Mouse (Mus musculus) liver, adult 2 months (tissue): Measurements from ENCODE around the gene Plcl1. TPM values are rescaled to one million over a fixed set of nuclear protein-coding genes. Genes with fewer than 3 reads are reported as not detected.

Source experiments
- DNase-seq: peaks from one replicate; pipeline ENCODE4 v3.0.0-alpha.2; 2011; ENCODE audit warnings: low read depth, low spot score; ENCODE audit errors: extremely low read depth
- H3K27ac ChIP-seq: fragments of 200-500 bp; replicated peaks from 2 replicates; pipeline ENCODE4 v1.5.1; 2012; ENCODE audit warnings: low read depth, mild to moderate bottlenecking, control low read depth, inconsistent platforms, low read length; ENCODE audit not compliant: insufficient read depth
- H3K27me3 ChIP-seq: fragments of 200-500 bp; 2 replicates; pipeline ENCODE4 v1.6.1; 2012; ENCODE audit warnings: mild to moderate bottlenecking, moderate library complexity, low read length, inconsistent platforms; ENCODE audit not compliant: control insufficient read depth, insufficient read depth
- H3K36me3 ChIP-seq: fragments of 200-500 bp; 2 replicates; pipeline ENCODE4 v1.6.1; 2012; ENCODE audit warnings: low read length, inconsistent platforms; ENCODE audit not compliant: control insufficient read depth, insufficient read depth
- H3K4me1 ChIP-seq: fragments of 200-500 bp; 2 replicates; pipeline ENCODE4 v1.6.1; 2011; ENCODE audit warnings: low read length; ENCODE audit not compliant: control insufficient read depth, insufficient read depth
- H3K4me3 ChIP-seq: fragments of 200-500 bp; 2 replicates; pipeline ENCODE4 v1.5.1; 2011; ENCODE audit warnings: low read depth, mild to moderate bottlenecking, control low read depth, low read length, moderate library complexity; ENCODE audit not compliant: insufficient read depth
- H3K79me2 ChIP-seq: fragments of 200-500 bp; 2 replicates; pipeline ENCODE4 v1.6.1; 2012; ENCODE audit warnings: inconsistent platforms, mild to moderate bottlenecking, low read length, moderate library complexity; ENCODE audit not compliant: control insufficient read depth, insufficient read depth
- H3K9ac ChIP-seq: fragments of 200-500 bp; 2 replicates; pipeline ENCODE4 v1.6.1; 2012; ENCODE audit warnings: low read depth, mild to moderate bottlenecking, control low read depth, inconsistent platforms, low read length
- CTCF ChIP-seq: fragments of 200-500 bp; IDR thresholded peaks from 2 replicates; pipeline ENCODE4 v1.5.1; 2011; ENCODE audit warnings: low read depth, low read length, control low read depth
- POLR2A ChIP-seq: fragments of 200-500 bp; IDR thresholded peaks from 2 replicates; pipeline ENCODE4 v1.6.1; 2011; ENCODE audit warnings: low read length, control low read depth; ENCODE audit not compliant: insufficient read depth; ENCODE audit errors: extremely low read depth
- WGBS: fragments of 180-500 bp; shearing (Covaris S2); methylation state at CpG from one replicate; pipeline ENCODE4 v1.1.7; 2018; 5-methylcytosine and 5-hydroxymethylcytosine counted together
- polyA plus RNA-seq: library from polyadenylated mRNA; depleted of rRNA; stranded (reverse); fragments of >200 nt; gene quantifications from 2 replicates; pipeline ENCODE4 v1.2.3, GENCODE M21; 2012
- total RNA-seq: library from RNA; depleted of rRNA; stranded (reverse); fragments of >200 nt; gene quantifications from 2 replicates; pipeline ENCODE4 v1.2.3, GENCODE M21; 2014

Plcl1 gene
- total and polyA plus RNA-seq, 2 experiments: 0.09 to 0.65 TPM

DNA sequence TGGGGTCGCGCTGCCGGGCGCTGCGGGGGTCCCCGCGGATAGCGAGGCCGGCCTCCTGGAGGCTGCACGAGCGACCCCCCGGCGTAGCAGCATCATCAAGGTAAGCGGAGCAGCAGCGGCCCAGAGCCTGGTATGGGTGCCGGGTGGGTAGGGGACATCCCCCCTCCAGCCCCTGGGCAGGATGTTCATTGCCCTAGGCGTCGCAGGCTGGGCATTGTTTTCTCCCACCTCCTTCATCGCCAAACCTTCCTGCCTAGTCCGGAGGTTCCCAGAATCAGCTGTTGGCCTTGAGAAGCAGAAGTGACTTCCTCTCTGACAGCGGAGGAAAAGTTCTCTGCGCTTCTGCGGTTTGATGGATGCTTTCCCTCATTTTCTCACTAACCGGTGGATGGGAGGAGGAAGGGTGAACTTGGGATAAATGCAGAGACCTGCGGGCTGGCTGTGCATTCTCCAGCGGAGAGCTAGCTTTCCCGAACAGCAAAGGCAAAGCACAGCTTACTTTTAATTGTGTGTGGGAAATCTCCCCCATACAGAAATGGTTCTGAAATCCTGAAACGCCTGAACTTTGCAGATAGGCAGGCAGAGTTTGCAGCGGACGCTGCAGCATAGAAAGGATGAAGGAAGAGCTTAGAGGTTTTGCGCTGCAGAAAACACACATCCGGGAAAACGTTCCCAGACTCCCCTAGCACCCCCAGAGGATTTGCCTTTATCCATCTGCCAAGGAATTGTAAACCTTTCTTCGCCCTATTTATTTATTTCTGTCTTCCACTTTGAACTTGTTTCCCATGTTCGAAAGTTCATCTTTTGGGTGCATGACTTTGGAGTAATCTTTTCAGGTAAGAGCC is 1.0 kb downstream of the Plcl1 start:
- no peak for DNase-seq
- 6% methylated on average over 35 of the region's 35 CpGs for WGBS
- Histone ChIP-seq H3K4me3 (peak overlapping the region; percentile 77), H3K4me1 (no peaks in the 10 kb centered on the region), H3K9ac (peak overlapping the region; percentile 61; the same call in 1 of the 2 replicates), H3K36me3 (no peaks in the 10 kb centered on the region), H3K27ac (no peak overlapping the region), H3K79me2 (no peaks in the 10 kb centered on the region), H3K27me3 (0 out of 2 replicates have a peak, but pooled peaks cover 4% of the 10 kb centered on the region)
- no peak for TF ChIP-seq CTCF
- no peak for TF ChIP-seq POLR2A

DNA sequence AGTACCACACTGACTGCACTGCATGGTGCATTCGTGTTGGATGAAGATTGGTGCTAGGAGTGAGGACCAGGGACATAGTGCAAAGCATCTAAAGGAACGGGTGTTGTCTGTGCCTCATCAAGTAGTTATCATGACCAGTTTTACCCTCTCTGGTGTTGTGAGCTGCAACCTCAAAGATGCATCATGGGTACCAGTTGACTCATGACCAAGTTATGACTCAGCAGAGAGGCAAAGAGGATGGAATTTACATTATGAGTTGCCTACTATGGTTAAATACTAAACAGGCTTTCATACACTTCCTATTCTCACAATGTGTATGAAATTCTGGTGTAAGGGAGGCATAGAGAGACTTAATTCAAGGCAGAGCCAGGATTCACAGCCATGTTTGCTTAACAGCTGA is 4.9 kb downstream of the Plcl1 start:
- H3K4me3 ChIP-seq: no peak overlapping the region
- H3K4me1 ChIP-seq: no peaks in the 10 kb centered on the region
- H3K79me2 ChIP-seq: no peaks in the 10 kb centered on the region
- no peak overlapping the region for H3K27ac ChIP-seq
- DNase-seq: no peak
- no peaks in the 10 kb centered on the region for H3K36me3 ChIP-seq
- H3K9ac ChIP-seq: no peak overlapping the region
- H3K27me3 ChIP-seq: 0 out of 2 replicates have a peak, but pooled peaks cover 4% of the 10 kb centered on the region
- TF ChIP-seq CTCF: no peak
- TF ChIP-seq POLR2A: no peak
- 77% methylated on average over 2 of the region's 2 CpGs for WGBS

DNA sequence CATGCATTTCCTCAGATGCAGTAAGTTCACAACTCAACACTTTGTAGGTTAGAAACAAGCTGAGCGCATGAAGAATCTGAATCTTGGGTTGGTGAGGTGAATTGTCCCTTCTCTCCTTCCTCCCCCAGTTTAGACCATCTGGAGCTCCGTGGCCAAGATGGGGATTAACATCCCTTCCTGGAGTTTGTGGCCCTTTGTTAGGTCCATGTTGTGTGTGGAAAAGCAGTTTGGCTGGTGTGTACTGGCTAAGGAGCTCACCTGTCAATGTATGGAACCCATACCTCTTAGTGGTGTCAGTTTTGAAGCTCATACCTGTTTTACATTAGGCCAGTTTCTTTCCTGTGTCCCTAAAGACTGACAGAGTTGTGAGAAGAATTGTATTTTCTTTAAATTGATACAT is 5.4 kb downstream of the Plcl1 start:
- Histone ChIP-seq H3K79me2 (no peaks in the 10 kb centered on the region), H3K27ac (no peak overlapping the region), H3K9ac (no peak overlapping the region), H3K27me3 (0 out of 2 replicates have a peak, but pooled peaks cover 4% of the 10 kb centered on the region), H3K36me3 (no peaks in the 10 kb centered on the region), H3K4me3 (no peak overlapping the region), H3K4me1 (no peaks in the 10 kb centered on the region)
- TF ChIP-seq CTCF: no peak
- TF ChIP-seq POLR2A: no peak
- no peak for DNase-seq
- 67% methylated on average over 2 of the region's 2 CpGs for WGBS

DNA sequence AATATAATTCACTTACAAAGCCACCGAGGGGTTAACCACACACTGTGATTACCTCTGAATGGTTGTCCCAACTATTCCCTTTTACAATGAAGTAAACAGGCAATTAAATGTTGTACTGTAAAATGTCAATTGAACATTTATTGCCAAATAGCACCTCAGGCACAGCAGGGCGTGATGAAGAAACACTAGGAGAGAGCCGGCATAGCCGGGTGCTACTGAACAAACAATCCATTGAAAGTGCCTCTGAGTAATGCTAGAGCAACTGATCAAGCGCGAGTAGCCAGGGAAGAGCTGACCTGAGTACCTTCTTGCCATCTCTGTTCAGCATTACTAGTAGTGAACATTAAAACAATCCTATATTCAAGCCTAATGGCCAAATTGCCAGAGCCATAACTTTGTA is 6.8 kb downstream of the Plcl1 start:
- no peaks in the 10 kb centered on the region for H3K4me1 ChIP-seq
- H3K27ac ChIP-seq: no peak overlapping the region
- H3K79me2 ChIP-seq: no peaks in the 10 kb centered on the region
- DNase-seq: no peak
- H3K4me3 ChIP-seq: no peak overlapping the region
- no peaks in the 10 kb centered on the region for H3K36me3 ChIP-seq
- 58% methylated on average over 6 of the region's 6 CpGs for WGBS
- no peaks in the 10 kb centered on the region for H3K27me3 ChIP-seq
- H3K9ac ChIP-seq: no peak overlapping the region
- TF ChIP-seq POLR2A (no peak), CTCF (no peak)

DNA sequence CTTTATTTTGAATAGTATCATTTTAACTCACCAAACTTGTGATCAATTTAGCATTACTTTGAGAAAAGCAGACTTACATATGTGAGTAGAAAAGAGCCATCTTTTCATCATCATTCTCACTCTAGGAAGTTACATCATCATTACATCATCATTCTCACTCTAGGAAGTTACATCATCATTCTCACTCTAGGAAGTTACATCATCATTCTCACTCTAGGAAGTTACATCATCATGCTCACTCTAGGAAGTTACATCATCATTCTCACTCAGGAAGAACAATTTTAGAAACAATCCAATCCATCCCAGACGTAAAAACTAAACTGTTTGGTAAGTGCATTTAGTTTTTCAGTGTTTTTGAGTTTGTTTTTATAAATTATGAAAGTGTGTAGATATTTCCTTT is 7.8 kb downstream of the Plcl1 start:
- Histone ChIP-seq H3K4me1 (no peaks in the 10 kb centered on the region), H3K4me3 (no peak overlapping the region), H3K79me2 (no peaks in the 10 kb centered on the region), H3K9ac (no peak overlapping the region), H3K36me3 (no peaks in the 10 kb centered on the region), H3K27ac (no peak overlapping the region), H3K27me3 (no peaks in the 10 kb centered on the region)
- 74% methylated on average over 1 of the region's 1 CpGs for WGBS
- TF ChIP-seq POLR2A (no peak), CTCF (no peak)
- no peak for DNase-seq

DNA sequence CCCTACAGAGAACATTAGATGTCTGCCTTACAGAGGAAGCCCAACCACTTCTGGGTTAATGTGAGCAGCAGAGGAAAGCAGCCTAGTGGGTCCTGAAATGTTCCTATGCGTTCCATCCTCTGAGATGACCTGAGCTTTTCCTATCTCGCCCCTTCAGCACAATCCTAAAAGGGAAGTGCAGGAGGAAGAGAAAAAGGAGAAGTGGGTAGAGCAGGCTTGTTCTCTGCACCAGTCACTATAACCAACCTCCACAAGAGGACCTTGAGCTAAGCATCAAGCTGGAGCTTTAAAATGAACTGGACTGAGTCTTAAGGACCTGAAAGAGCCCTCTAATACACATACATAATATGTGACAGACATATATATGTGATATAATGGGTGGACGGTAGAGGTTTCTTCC is 13.2 kb downstream of the Plcl1 start:
- WGBS: 72% methylated on average over 3 of the region's 3 CpGs
- Histone ChIP-seq H3K9ac (no peak overlapping the region), H3K4me1 (no peaks in the 10 kb centered on the region), H3K36me3 (no peaks in the 10 kb centered on the region), H3K4me3 (no peak overlapping the region), H3K27me3 (no peaks in the 10 kb centered on the region), H3K27ac (no peak overlapping the region), H3K79me2 (no peaks in the 10 kb centered on the region)
- TF ChIP-seq POLR2A (no peak), CTCF (no peak)
- DNase-seq: peak; percentile 17
